Mouse (Mus musculus) lung, adult 2 months (tissue): ENCODE measurements around the gene Plcz1.

Experiments used
- CTCF ChIP-seq: fragments of 200-500 bp; IDR thresholded peaks from 2 replicates; pipeline ENCODE4 v1.5.1; 2011; ENCODE audit warnings: mild to moderate bottlenecking, low read length, control low read depth; ENCODE audit not compliant: insufficient read depth
- POLR2A ChIP-seq: fragments of 200-500 bp; IDR thresholded peaks from 2 replicates; pipeline ENCODE4 v1.6.1; 2011; ENCODE audit warnings: low read depth, mild to moderate bottlenecking, control low read depth, low read length, borderline replicate concordance; ENCODE audit errors: extremely low read depth

DNA sequence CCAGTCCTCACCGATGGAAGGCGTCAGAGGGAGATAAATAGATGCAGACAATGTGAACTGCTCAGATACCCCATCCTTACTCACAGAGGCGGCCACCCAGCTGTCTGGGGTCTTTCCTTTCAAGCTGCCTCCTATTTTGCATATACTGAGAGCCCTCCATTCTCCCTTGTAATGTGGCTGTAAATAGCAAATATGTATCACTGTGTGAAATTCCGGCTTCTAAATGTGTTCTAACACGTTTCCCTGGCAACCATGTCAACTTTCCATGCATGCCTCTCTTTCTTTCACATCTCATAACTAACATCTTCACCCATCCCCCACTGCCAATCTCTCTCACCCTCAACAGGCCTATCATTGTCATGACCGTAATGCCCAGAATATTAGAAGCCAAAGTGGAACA, 74.6 kb downstream of the Plcz1 start:
- TF ChIP-seq CTCF (no peak), POLR2A (no peak)
